Mouse (Mus musculus) midbrain, postnatal 0 days (tissue): ENCODE data around the gene Nup107. TPM values are rescaled to one million over a fixed set of nuclear protein-coding genes. Genes with fewer than 3 reads are reported as not detected.

Experiments used
- ATAC-seq: fragments of 200-750 bp; cut with Nextera tagmentation; 2 replicates; pipeline ENCODE4 v1.8.0; 2017; ENCODE audit warnings: moderate number of reproducible peaks, mild to moderate bottlenecking, moderate TSS enrichment, moderate library complexity; ENCODE audit not compliant: low FRiP score
- DNase-seq: peaks from one replicate; pipeline ENCODE4 v3.0.0-alpha.2; 2015; ENCODE audit warnings: low spot score
- H3K27ac ChIP-seq: fragments of 300-500 bp; sonication (generic); 2 replicates; pipeline ENCODE4 v1.5.1; 2014; ENCODE audit warnings: low read depth, mild to moderate bottlenecking, low read length, mixed read lengths
- H3K27me3 ChIP-seq: fragments of 300-500 bp; sonication (generic); 2 replicates; pipeline ENCODE4 v1.6.1; 2014; ENCODE audit warnings: low read length, control low read depth, mixed read lengths; ENCODE audit not compliant: insufficient read depth
- H3K36me3 ChIP-seq: fragments of 300-500 bp; sonication (generic); 2 replicates; pipeline ENCODE4 v1.6.1; 2014; ENCODE audit warnings: low read length, control low read depth, mixed read lengths; ENCODE audit not compliant: insufficient read depth
- H3K4me1 ChIP-seq: fragments of 300-500 bp; sonication (generic); 2 replicates; pipeline ENCODE4 v1.6.1; 2014; ENCODE audit warnings: mild to moderate bottlenecking, control low read depth, antibody characterized with exemption, low read length, mixed read lengths; ENCODE audit not compliant: insufficient read depth
- H3K4me2 ChIP-seq: fragments of 300-500 bp; sonication (generic); 2 replicates; pipeline ENCODE4 v1.6.1; 2014; ENCODE audit warnings: low read depth, mild to moderate bottlenecking, low read length, mixed read lengths; ENCODE audit not compliant: poor library complexity, severe bottlenecking
- H3K4me3 ChIP-seq: fragments of 300-500 bp; sonication (generic); 2 replicates; pipeline ENCODE4 v1.5.1; 2014; ENCODE audit warnings: low read depth, mild to moderate bottlenecking, low read length, moderate library complexity
- H3K9ac ChIP-seq: fragments of 300-500 bp; sonication (generic); replicated peaks from 2 replicates; pipeline ENCODE4 v1.6.1; 2014; ENCODE audit warnings: mild to moderate bottlenecking, low read length, moderate library complexity, mixed read lengths; ENCODE audit not compliant: poor library complexity, severe bottlenecking
- H3K9me3 ChIP-seq: fragments of 300-500 bp; sonication (generic); 2 replicates; pipeline ENCODE4 v1.6.1; 2016; ENCODE audit warnings: low read length, control low read depth
- CTCF ChIP-seq: IDR thresholded peaks from 2 replicates; pipeline ENCODE4 v1.5.1; 2016; ENCODE audit warnings: antibody characterized with exemption, mild to moderate bottlenecking
- WGBS: fragments of 180-500 bp; shearing (Covaris S2); extraction: QIAGEN DNeasy Blood & Tissue Kit; methylation state at CpG from one replicate; pipeline ENCODE4 v1.1.7; 2014; 5-methylcytosine and 5-hydroxymethylcytosine counted together
- polyA plus RNA-seq: library from polyadenylated mRNA; unstranded; fragments of >200 nt; fragmentation: Nextera tagmentation; extraction: Ambion mirVana; gene quantifications from 2 replicates; pipeline ENCODE4 v1.2.1, GENCODE M21; 2015
- total RNA-seq: library from RNA; depleted of rRNA; stranded (reverse); fragments of >200 nt; gene quantifications from 2 replicates; pipeline ENCODE4 v1.2.3, GENCODE M21; 2014

Gene Nup107
- total and polyA plus RNA-seq, 2 experiments from 2014 or later = 14.0 to 16.7 TPM

DNA sequence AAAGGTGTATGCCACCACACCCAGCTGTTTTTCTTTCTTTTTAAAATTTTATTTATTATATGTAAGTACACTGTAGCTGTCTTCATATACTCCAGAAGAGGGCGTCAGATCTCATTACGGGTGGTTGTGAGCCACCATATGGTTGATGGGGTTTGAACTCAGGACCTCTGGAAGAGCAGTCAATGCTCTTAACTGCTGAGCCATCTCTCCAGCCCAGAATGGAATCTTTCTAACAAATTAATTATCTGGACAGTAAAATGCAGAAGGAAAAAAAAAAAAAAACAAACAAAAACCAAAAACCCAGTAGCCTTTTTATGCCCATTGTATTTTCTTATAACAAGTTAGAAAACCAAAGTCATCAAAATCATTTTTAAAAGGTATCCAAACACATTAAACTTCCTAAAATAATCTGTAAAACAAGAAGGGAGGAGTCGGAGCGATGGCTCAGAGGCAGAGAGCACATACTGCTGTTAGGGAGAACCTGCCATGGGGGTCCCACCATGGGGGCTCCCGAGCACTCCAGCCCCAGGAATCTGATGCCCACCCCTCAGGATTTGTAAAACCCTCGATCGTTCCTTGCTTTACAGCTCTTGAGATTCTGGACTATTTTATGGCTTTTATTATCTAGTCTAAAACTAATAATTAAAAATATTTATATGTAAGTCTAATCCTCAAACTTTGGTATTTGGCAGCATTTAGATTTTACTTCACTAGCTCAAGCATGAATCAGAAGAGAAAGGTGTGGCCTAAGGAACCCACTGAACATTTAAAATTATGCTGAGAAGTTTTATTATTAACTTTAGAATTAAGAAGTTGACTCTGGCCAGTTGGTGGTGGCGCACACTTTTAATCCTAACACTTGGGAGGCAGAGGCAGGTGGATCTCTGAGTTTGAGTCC is 38.5 kb downstream of the Nup107 start:
- H3K9ac ChIP-seq = no peak overlapping the region
- H3K36me3 ChIP-seq = peaks cover 46% of the 10 kb centered on the region
- no peaks in the 10 kb centered on the region for H3K4me1 ChIP-seq
- no peak overlapping the region for H3K27ac ChIP-seq
- no peaks in the 10 kb centered on the region for H3K9me3 ChIP-seq
- no peak for DNase-seq
- no peaks in the 10 kb centered on the region for H3K27me3 ChIP-seq
- TF ChIP-seq CTCF = no peak
- WGBS = 95% methylated on average over 8 of the region's 8 CpGs
- no peak overlapping the region for H3K4me2 ChIP-seq
- ATAC-seq = no peak
- no peak overlapping the region for H3K4me3 ChIP-seq

DNA sequence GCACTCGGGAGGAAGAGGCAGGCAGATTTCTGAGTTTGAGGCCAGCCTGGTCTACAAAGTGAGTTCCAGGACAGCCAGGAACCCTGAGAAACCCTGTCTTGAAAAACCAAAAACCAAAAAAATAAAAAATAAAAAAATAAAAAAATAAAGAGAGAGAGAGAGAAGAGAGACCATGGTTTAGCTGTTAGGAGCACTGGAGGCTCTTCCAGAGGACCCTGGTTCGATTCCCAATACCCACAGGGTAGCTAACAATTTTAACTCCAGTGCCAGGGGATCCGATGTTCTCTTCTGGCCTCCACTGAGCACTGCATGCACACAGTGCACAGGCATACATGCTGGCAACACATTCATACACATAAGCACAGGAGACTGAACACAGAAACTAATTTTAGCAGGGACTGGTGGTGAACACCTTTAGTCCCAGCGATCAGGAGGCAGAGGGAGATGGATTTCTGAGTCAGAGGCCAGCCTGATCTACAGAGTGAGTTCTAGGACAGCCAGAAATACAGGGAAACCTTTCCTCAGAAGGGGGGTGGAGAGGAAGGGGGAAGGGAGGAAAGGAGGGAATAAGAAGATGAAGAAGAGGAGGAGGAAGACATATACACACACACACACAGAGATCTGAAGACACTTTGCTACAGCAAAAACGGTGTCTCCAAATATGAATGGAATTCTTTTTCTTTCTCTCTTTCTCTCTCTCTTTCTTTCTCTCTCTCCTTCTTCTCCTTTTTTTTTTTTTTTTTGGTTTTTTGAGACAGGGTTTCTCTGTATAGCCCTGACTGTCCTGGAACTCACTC is 39.5 kb downstream of the Nup107 start:
- Histone ChIP-seq H3K36me3 (peaks cover 41% of the 10 kb centered on the region), H3K4me1 (no peaks in the 10 kb centered on the region), H3K27me3 (no peaks in the 10 kb centered on the region), H3K4me2 (no peak overlapping the region), H3K9ac (no peak overlapping the region), H3K27ac (no peak overlapping the region), H3K4me3 (no peak overlapping the region), H3K9me3 (no peaks in the 10 kb centered on the region)
- 98% methylated on average over 5 of the region's 5 CpGs for WGBS
- TF ChIP-seq CTCF = no peak
- no peak for ATAC-seq
- no peak for DNase-seq

DNA sequence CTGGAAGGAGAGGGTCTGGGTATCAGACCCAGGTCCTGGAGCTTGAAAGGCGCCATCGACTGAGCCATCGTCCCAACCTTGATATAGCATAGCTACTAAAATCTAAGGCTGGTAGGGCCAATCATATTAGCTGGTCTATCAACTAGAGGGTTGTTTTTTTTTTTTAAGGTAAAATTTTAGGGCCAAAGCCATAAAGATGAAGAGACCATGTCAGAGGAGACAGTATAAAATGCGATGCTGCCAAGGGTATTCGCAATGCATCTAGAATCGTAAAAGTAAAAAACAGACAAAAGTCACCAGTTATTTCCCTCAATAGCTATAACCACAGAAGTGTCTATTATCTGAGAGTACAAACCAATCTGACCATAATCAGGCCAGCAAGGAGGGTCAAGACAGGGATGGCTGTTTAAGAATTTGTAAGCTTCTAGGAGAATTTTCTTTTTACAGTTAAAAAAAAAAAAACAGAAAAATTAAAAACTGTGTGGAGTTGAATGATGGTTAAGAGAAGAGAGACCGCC is 40.1 kb downstream of the Nup107 start:
- ATAC-seq = no peak
- WGBS = 97% methylated on average over 7 of the region's 7 CpGs

DNA sequence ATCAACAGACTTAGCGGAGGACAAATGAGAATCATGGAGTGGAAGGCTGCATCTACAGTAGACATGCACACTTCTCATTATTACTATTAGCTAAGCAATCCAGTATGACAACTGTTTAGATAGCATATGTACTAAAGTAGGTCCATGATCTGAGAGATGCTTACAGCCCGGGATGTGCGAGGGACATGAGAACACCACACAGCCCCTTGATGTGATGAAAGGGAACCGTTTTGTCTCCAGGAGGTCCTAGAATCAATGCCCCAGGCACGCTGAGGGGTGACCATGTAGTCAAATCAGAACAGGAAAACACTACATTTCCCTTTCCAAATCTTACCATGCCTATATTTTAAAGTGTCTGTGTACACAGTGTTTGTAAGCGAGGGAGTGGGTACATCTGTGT is 40.8 kb downstream of the Nup107 start:
- ATAC-seq (no peak), DNase-seq (no peak)
- H3K4me1 ChIP-seq = no peaks in the 10 kb centered on the region
- no peak overlapping the region for H3K4me3 ChIP-seq
- no peak overlapping the region for H3K9ac ChIP-seq
- H3K36me3 ChIP-seq = peaks cover 28% of the 10 kb centered on the region
- no peaks in the 10 kb centered on the region for H3K27me3 ChIP-seq
- H3K27ac ChIP-seq = no peak overlapping the region
- no peaks in the 10 kb centered on the region for H3K9me3 ChIP-seq
- H3K4me2 ChIP-seq = no peak overlapping the region
- no peak for TF ChIP-seq CTCF
- 98% methylated on average over 6 of the region's 6 CpGs for WGBS

More for the DNA sequence above, 40.1 kb downstream of the Nup107 start:
- H3K9me3 ChIP-seq = no peaks in the 10 kb centered on the region
- no peak overlapping the region for H3K9ac ChIP-seq
- no peak overlapping the region for H3K4me3 ChIP-seq
- no peak for DNase-seq
- H3K27ac ChIP-seq = no peak overlapping the region
- no peak for TF ChIP-seq CTCF
- H3K36me3 ChIP-seq = peaks cover 34% of the 10 kb centered on the region
- no peaks in the 10 kb centered on the region for H3K27me3 ChIP-seq
- H3K4me2 ChIP-seq = no peak overlapping the region
- H3K4me1 ChIP-seq = no peaks in the 10 kb centered on the region

DNA sequence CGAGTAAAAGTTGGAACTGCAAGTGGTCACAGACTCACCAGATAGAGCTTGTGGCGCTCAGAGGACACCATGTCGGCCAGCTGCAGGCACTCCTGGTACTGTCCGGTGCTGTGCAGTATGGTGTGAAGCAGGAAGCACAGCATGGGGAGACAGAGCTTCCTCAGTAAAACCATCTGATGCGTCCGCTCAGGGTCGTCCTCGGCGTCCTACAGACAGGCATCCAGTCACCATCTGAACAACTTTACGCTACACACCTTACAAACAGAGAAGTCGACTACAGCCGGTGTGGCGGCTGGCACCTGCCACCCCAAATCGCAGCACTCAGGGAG is 41.3 kb downstream of the Nup107 start:
- ATAC-seq = no peak
- no peaks in the 10 kb centered on the region for H3K4me1 ChIP-seq
- no peaks in the 10 kb centered on the region for H3K9me3 ChIP-seq
- no peak overlapping the region for H3K27ac ChIP-seq
- peaks cover 25% of the 10 kb centered on the region for H3K36me3 ChIP-seq
- TF ChIP-seq CTCF = no peak
- H3K4me3 ChIP-seq = no peak overlapping the region
- DNase-seq = no peak
- no peaks in the 10 kb centered on the region for H3K27me3 ChIP-seq
- no peak overlapping the region for H3K9ac ChIP-seq
- no peak overlapping the region for H3K4me2 ChIP-seq
- WGBS = 98% methylated on average over 14 of the region's 14 CpGs
